Mouse (Mus musculus): ENCODE data around the gene Ces2e. TPM values are rescaled to one million over a fixed set of nuclear protein-coding genes. Genes with fewer than 3 reads are reported as not detected.

The Ces2e gene
- polyA plus RNA-seq, 1 experiment from 2014 or later, result 4.0 TPM

- H3K36me3 ChIP-seq (ENCODE audit: control insufficient read depth, insufficient read depth), result no peaks in the 10 kb centered on the region
- H3K4me2 ChIP-seq (ENCODE audit: low read depth, low read length), result no peak overlapping the region
- H3K27me3 ChIP-seq (ENCODE audit: control insufficient read depth, insufficient read depth, low read depth, low read length), result no peaks in the 10 kb centered on the region
- no peaks in the 10 kb centered on the region for H3K4me1 ChIP-seq (ENCODE audit: control insufficient read depth, low read depth, low read length)
- H3K9me3 ChIP-seq (replicated peaks; ENCODE audit: control insufficient read depth, low read length), result no peaks in the 10 kb centered on the region
- H3K27ac ChIP-seq (ENCODE audit: low read length), result no peak overlapping the region
- no peak overlapping the region for H3K4me3 ChIP-seq (ENCODE audit: low read depth, low read length)
- no peak overlapping the region for H3K9ac ChIP-seq (ENCODE audit: low read depth, low read length)
- 59% methylated on average over 5 of the region's 5 CpGs for WGBS (ENCODE audit: insufficient replicate concordance)
- ATAC-seq (ENCODE audit: low read depth), result no peak
Measured at GRCm38 (mm10) chr8:104949031-104949430, 23.0 kb downstream of the Ces2e start.

DNA sequence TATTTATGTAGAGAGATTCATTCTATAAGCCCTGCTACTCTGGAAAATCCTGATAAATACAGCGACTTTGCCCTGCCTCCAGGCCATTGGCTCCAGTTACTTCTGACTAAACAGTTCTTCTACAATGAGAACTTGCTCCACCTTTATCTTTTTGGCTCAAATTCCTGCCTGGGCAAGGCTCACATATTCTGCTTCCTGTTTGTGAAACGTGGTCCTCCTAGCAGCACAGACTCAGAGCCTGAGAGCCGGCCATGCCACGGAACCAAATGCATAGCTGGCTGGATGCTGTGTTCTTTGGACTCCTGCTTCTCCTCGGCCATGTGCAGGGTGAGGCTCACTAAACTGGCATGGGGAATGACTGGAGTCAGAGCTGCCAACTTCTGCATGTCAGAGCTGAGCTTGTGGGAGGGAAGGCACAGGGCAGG lies 35.5 kb downstream of the Ces2e start, which contains the start of gene Ces2g:
Ces2g (plus strand) TSS at position 182 of the 425 bp plus-strand sequence.
- H3K9me3 ChIP-seq (replicated peaks; ENCODE audit: control insufficient read depth, low read length), result no peaks in the 10 kb centered on the region
- H3K9ac ChIP-seq (ENCODE audit: low read depth, low read length), result peak within 1 kb of the TSS; percentile 68
- H3K4me2 ChIP-seq (ENCODE audit: low read depth, low read length), result peak within 1 kb of the TSS; percentile 69
- peak within 1 kb of the TSS; percentile 93 for H3K27ac ChIP-seq (ENCODE audit: low read length)
- WGBS (ENCODE audit: insufficient replicate concordance), result 28% methylated on average over 5 of the region's 5 CpGs
- peak; percentile 38 for ATAC-seq (ENCODE audit: low read depth)
- peaks cover 21% of the 10 kb centered on the region for H3K4me1 ChIP-seq (ENCODE audit: control insufficient read depth, low read depth, low read length)
- H3K36me3 ChIP-seq (ENCODE audit: control insufficient read depth, insufficient read depth), result peaks cover 11% of the 10 kb centered on the region
- peak within 1 kb of the TSS; percentile 62 for H3K4me3 ChIP-seq (ENCODE audit: low read depth, low read length)
- H3K27me3 ChIP-seq (ENCODE audit: control insufficient read depth, insufficient read depth, low read depth, low read length), result no peaks in the 10 kb centered on the region

- Histone ChIP-seq H3K4me2 (ENCODE audit: low read depth, low read length) (peak overlapping the region; percentile 69), H3K9me3 (replicated peaks; ENCODE audit: control insufficient read depth, low read length) (no peaks in the 10 kb centered on the region), H3K36me3 (ENCODE audit: control insufficient read depth, insufficient read depth) (peaks cover 19% of the 10 kb centered on the region), H3K27me3 (ENCODE audit: control insufficient read depth, insufficient read depth, low read depth, low read length) (no peaks in the 10 kb centered on the region), H3K27ac (ENCODE audit: low read length) (peak overlapping the region; percentile 87), H3K4me1 (ENCODE audit: control insufficient read depth, low read depth, low read length) (peaks cover 21% of the 10 kb centered on the region), H3K4me3 (ENCODE audit: low read depth, low read length) (peak overlapping the region; percentile 62), H3K9ac (ENCODE audit: low read depth, low read length) (peak overlapping the region; percentile 68)
- WGBS (ENCODE audit: insufficient replicate concordance), result 23% methylated on average over 8 of the region's 8 CpGs
- ATAC-seq (ENCODE audit: low read depth), result peak; percentile 97
Measured at GRCm38 (mm10) chr8:104962229-104962901, 36.3 kb downstream of the Ces2e start.

GRCm38 (mm10) chr8:104963375-104963894 lies 37.4 kb downstream of the Ces2e start:
- Histone ChIP-seq H3K4me3 (ENCODE audit: low read depth, low read length) (peak overlapping the region; percentile 62), H3K27ac (ENCODE audit: low read length) (peak overlapping the region; percentile 87), H3K9ac (ENCODE audit: low read depth, low read length) (peak overlapping the region; percentile 68)

DNA sequence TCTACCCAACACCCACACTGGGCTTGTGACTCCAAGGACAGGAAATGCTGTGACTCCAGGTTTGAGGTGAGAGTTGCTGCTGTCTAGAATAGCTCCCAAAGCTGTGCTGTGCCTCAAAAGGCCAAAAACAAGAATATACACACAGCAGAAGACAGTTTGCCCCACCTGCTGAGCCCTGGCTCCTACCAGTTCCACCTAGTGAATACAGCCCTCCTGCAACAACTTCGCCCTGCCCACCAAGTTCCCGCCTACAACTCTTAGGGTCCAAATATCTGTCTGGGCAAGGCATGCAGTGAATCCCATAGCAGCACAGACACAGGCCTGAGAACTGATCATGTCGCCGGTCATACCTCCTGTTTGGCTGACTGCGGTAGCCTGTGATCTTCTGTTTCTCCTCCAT lies 58.1 kb downstream of the Ces2e start:
- Histone ChIP-seq H3K4me3 (ENCODE audit: low read depth, low read length) (no peak overlapping the region), H3K4me2 (ENCODE audit: low read depth, low read length) (no peak overlapping the region), H3K27ac (ENCODE audit: low read length) (no peak overlapping the region), H3K27me3 (ENCODE audit: control insufficient read depth, insufficient read depth, low read depth, low read length) (no peaks in the 10 kb centered on the region), H3K36me3 (ENCODE audit: control insufficient read depth, insufficient read depth) (no peaks in the 10 kb centered on the region), H3K9ac (ENCODE audit: low read depth, low read length) (no peak overlapping the region), H3K9me3 (replicated peaks; ENCODE audit: control insufficient read depth, low read length) (no peaks in the 10 kb centered on the region), H3K4me1 (ENCODE audit: control insufficient read depth, low read depth, low read length) (no peaks in the 10 kb centered on the region)
- ATAC-seq (ENCODE audit: low read depth), result no peak
- WGBS (ENCODE audit: insufficient replicate concordance), result 55% methylated on average over 5 of the region's 5 CpGs

More at GRCm38 (mm10) chr8:104963375-104963894, 37.4 kb downstream of the Ces2e start:
- no peak for ATAC-seq (ENCODE audit: low read depth)
- WGBS (ENCODE audit: insufficient replicate concordance), result 57% methylated on average over 4 of the region's 4 CpGs
- peak overlapping the region; percentile 69 for H3K4me2 ChIP-seq (ENCODE audit: low read depth, low read length)
- H3K27me3 ChIP-seq (ENCODE audit: control insufficient read depth, insufficient read depth, low read depth, low read length), result no peaks in the 10 kb centered on the region
- peaks cover 29% of the 10 kb centered on the region for H3K36me3 ChIP-seq (ENCODE audit: control insufficient read depth, insufficient read depth)
- H3K9me3 ChIP-seq (replicated peaks; ENCODE audit: control insufficient read depth, low read length), result no peaks in the 10 kb centered on the region
- H3K4me1 ChIP-seq (ENCODE audit: control insufficient read depth, low read depth, low read length), result peaks cover 21% of the 10 kb centered on the region

Other genes with a start within 250 kb of the Ces2e start
- gene Ces2a, start 192.3 kb upstream of the Ces2e start, polyA plus RNA-seq (2015; fragmentation: Nextera tagmentation; extraction: Ambion mirVana), result 28.6 and 34.4 TPM in 2 replicates
- gene Ces2b, start 94.7 kb upstream of the Ces2e start, polyA plus RNA-seq (2015; fragmentation: Nextera tagmentation; extraction: Ambion mirVana), result 0.37 and 0.48 TPM in 2 replicates
- 0.16 and 0.37 TPM in 2 replicates for gene Ces2c, start 79.2 kb upstream of the Ces2e start, polyA plus RNA-seq (2015; fragmentation: Nextera tagmentation; extraction: Ambion mirVana)
- not detected in 2 replicates for gene Ces2f, start 21.1 kb downstream of the Ces2e start, polyA plus RNA-seq (2015; fragmentation: Nextera tagmentation; extraction: Ambion mirVana)
- 21.4 and 26.8 TPM in 2 replicates for gene Ces2g, start 35.5 kb downstream of the Ces2e start, polyA plus RNA-seq (2015; fragmentation: Nextera tagmentation; extraction: Ambion mirVana)
- not detected in 2 replicates for gene Ces2h, start 74.6 kb downstream of the Ces2e start, polyA plus RNA-seq (2015; fragmentation: Nextera tagmentation; extraction: Ambion mirVana)
- gene Ces3a, start 122.3 kb downstream of the Ces2e start, polyA plus RNA-seq (2015; fragmentation: Nextera tagmentation; extraction: Ambion mirVana), result 0.71 and 0.83 TPM in 2 replicates
- not detected in 2 replicates for gene Ces3b, start 157.5 kb downstream of the Ces2e start, polyA plus RNA-seq (2015; fragmentation: Nextera tagmentation; extraction: Ambion mirVana)
- not detected in 2 replicates for gene Ces4a, start 205.5 kb downstream of the Ces2e start, polyA plus RNA-seq (2015; fragmentation: Nextera tagmentation; extraction: Ambion mirVana)
- 6.6 and 7.5 TPM in 2 replicates for gene Cbfb, start 244.4 kb downstream of the Ces2e start, polyA plus RNA-seq (2015; fragmentation: Nextera tagmentation; extraction: Ambion mirVana)